Mouse (Mus musculus) E14TG2a.4 (cell line): ENCODE data around the gene Trappc4.

ENCODE experiments used
- CTCF ChIP-seq: conservative IDR thresholded peaks from 2 replicates; pipeline ENCODE4 v1.5.1; 2014; ENCODE audit warnings: low read length
- NANOG ChIP-seq: IDR thresholded peaks from 2 replicates; pipeline ENCODE4 v1.6.1; 2014; ENCODE audit warnings: borderline replicate concordance, low read length, mixed read lengths

- TF ChIP-seq CTCF: no peak
- TF ChIP-seq NANOG: no peak
Measured at GRCm38 (mm10) chr9:44440961-44441360, 33.6 kb upstream of the Trappc4 start, which contains the start of gene Foxr1.
